Mouse (Mus musculus) kidney, postnatal 0 days (tissue): ENCODE data around the gene Lim2. TPM values are rescaled to one million over a fixed set of nuclear protein-coding genes. Genes with fewer than 3 reads are reported as not detected.

Experiments used
- ATAC-seq: fragments of 200-750 bp; cut with Nextera tagmentation; replicated peaks from 2 replicates; pipeline ENCODE4 v1.8.0; 2017; ENCODE audit warnings: low read depth, moderate number of reproducible peaks, moderate TSS enrichment, moderate library complexity; ENCODE audit not compliant: low FRiP score
- DNase-seq: peaks from one replicate; pipeline ENCODE4 v3.0.0-alpha.2; 2016; ENCODE audit warnings: low spot score
- H3K27ac ChIP-seq: fragments of 300-500 bp; sonication (generic); 2 replicates; pipeline ENCODE4 v1.5.1; 2014; ENCODE audit warnings: mild to moderate bottlenecking
- H3K27me3 ChIP-seq: fragments of 300-500 bp; sonication (generic); 2 replicates; pipeline ENCODE4 v1.6.1; 2014; ENCODE audit warnings: low read length, mixed read lengths; ENCODE audit not compliant: insufficient read depth
- H3K36me3 ChIP-seq: fragments of 300-500 bp; sonication (generic); 2 replicates; pipeline ENCODE4 v1.6.1; 2014; ENCODE audit warnings: low read length, mixed read lengths; ENCODE audit not compliant: insufficient read depth
- H3K4me1 ChIP-seq: fragments of 300-500 bp; sonication (generic); replicated peaks from 2 replicates; pipeline ENCODE4 v1.6.1; 2014; ENCODE audit warnings: antibody characterized with exemption, low read length, mixed read lengths; ENCODE audit not compliant: insufficient read depth
- H3K4me2 ChIP-seq: fragments of 300-500 bp; sonication (generic); 2 replicates; pipeline ENCODE4 v1.6.1; 2014; ENCODE audit warnings: mild to moderate bottlenecking, low read length, moderate library complexity, mixed read lengths
- H3K4me3 ChIP-seq: fragments of 300-500 bp; sonication (generic); replicated peaks from 2 replicates; pipeline ENCODE4 v1.5.1; 2014; ENCODE audit warnings: low read depth, low read length
- H3K9ac ChIP-seq: fragments of 300-500 bp; sonication (generic); 2 replicates; pipeline ENCODE4 v1.6.1; 2014; ENCODE audit warnings: low read depth, low read length
- H3K9me3 ChIP-seq: fragments of 300-500 bp; sonication (generic); replicated peaks from 2 replicates; pipeline ENCODE4 v1.6.1; 2016; ENCODE audit warnings: low read length, inconsistent platforms, mixed read lengths
- CTCF ChIP-seq: IDR thresholded peaks from 2 replicates; pipeline ENCODE4 v1.5.1; 2016; ENCODE audit warnings: antibody characterized with exemption, low read depth, mild to moderate bottlenecking, moderate library complexity
- WGBS: fragments of 180-500 bp; shearing (Covaris S2); extraction: QIAGEN DNeasy Blood & Tissue Kit; methylation state at CpG from one replicate; pipeline ENCODE4 v1.1.7; 2014; 5-methylcytosine and 5-hydroxymethylcytosine counted together
- polyA plus RNA-seq: library from polyadenylated mRNA; unstranded; fragments of >200 nt; fragmentation: Nextera tagmentation; extraction: Ambion mirVana; gene quantifications from 2 replicates; pipeline ENCODE4 v1.2.1, GENCODE M21; 2015

Gene Lim2
- polyA plus RNA-seq, 1 experiment from 2014 or later, result not detected

GRCm38 (mm10) chr7:43449811-43450210 is 22.3 kb downstream of the Lim2 start:
- no peaks in the 10 kb centered on the region for H3K9me3 ChIP-seq
- no peak overlapping the region for H3K27ac ChIP-seq
- H3K4me1 ChIP-seq, result no peaks in the 10 kb centered on the region; the same call in 1 of the 2 replicates
- H3K36me3 ChIP-seq, result peaks cover 11% of the 10 kb centered on the region
- TF ChIP-seq CTCF, result no peak
- H3K4me2 ChIP-seq, result no peak overlapping the region
- H3K4me3 ChIP-seq, result no peak overlapping the region
- DNase-seq (no peak), ATAC-seq (no peak)
- 92% methylated on average over 2 of the region's 2 CpGs for WGBS
- H3K27me3 ChIP-seq, result no peaks in the 10 kb centered on the region
- no peak overlapping the region for H3K9ac ChIP-seq

DNA sequence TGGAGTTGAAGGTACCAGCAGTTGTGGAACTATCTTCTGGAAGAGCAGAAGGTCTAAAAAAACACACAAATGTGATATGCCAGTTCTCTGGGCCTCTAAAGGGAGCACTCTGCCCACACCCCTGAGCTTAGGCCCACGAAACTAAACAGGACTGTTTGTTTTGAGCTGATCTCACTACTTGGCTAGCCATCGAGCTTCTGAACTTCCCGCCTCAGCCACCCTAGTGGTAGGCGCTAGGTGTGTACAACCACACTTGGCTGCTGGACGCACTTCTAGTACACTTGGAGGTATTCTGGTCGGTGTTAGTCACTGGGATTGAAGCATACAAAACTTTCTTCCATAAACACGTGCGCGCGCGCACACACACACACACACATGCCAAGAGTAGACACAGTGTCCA is 24.3 kb downstream of the Lim2 start:
- Histone ChIP-seq H3K4me2 (no peak overlapping the region), H3K27ac (no peak overlapping the region), H3K4me3 (no peak overlapping the region), H3K36me3 (peaks cover 19% of the 10 kb centered on the region), H3K9me3 (no peaks in the 10 kb centered on the region), H3K4me1 (no peaks in the 10 kb centered on the region; the same call in 1 of the 2 replicates), H3K9ac (no peak overlapping the region), H3K27me3 (no peaks in the 10 kb centered on the region)
- 93% methylated on average over 11 of the region's 11 CpGs for WGBS
- no peak for ATAC-seq
- no peak for DNase-seq
- no peak for TF ChIP-seq CTCF

DNA sequence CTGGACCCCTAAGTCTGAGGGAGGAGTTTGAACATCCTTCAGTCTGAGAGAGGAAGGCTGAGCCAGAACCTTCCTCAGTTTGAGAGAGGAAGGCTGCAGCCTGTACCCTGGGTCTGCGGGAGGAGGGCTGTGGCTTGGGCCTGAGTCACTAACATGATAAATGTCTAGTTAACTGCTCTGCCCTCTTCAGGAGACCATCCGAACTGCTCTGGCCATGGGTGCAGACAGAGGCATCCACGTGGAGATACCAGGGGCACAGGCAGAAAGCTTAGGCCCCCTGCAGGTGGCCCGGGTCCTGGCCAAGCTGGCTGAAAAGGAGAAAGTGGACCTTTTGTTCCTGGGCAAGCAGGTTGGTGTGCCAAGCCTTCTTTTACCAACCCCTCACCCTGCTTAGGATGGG is 25.1 kb downstream of the Lim2 start:
- H3K4me1 ChIP-seq, result no peaks in the 10 kb centered on the region; the same call in 1 of the 2 replicates

GRCm38 (mm10) chr7:43453599-43454355 is 26.3 kb downstream of the Lim2 start:
- no peaks in the 10 kb centered on the region for H3K9me3 ChIP-seq
- peak; percentile 79 for ATAC-seq
- H3K4me3 ChIP-seq, result no peak overlapping the region
- peak overlapping the region; percentile 54; the same call in 1 of the 2 replicates for H3K27ac ChIP-seq
- no peak overlapping the region for H3K4me2 ChIP-seq
- 65% methylated on average over 13 of the region's 14 CpGs for WGBS
- H3K4me1 ChIP-seq, result no peaks in the 10 kb centered on the region
- H3K27me3 ChIP-seq, result no peaks in the 10 kb centered on the region
- H3K36me3 ChIP-seq, result peaks cover 32% of the 10 kb centered on the region
- TF ChIP-seq CTCF, result no peak
- H3K9ac ChIP-seq, result no peak overlapping the region
- DNase-seq, result peak; percentile 26

More for the DNA sequence above, 25.1 kb downstream of the Lim2 start:
- peak; percentile 48 for DNase-seq
- H3K9me3 ChIP-seq, result no peaks in the 10 kb centered on the region
- H3K4me3 ChIP-seq, result no peak overlapping the region
- no peak overlapping the region; the same call in 1 of the 2 replicates for H3K27ac ChIP-seq
- no peak overlapping the region for H3K4me2 ChIP-seq
- peak; percentile 14; the same call in 1 of the 2 replicates for ATAC-seq
- 47% methylated on average over 4 of the region's 4 CpGs for WGBS
- peaks cover 28% of the 10 kb centered on the region for H3K36me3 ChIP-seq
- H3K27me3 ChIP-seq, result no peaks in the 10 kb centered on the region
- H3K9ac ChIP-seq, result no peak overlapping the region
- peak; percentile 52 for TF ChIP-seq CTCF

GRCm38 (mm10) chr7:43454371-43454770 is 26.9 kb downstream of the Lim2 start:
- H3K4me3 ChIP-seq, result no peak overlapping the region
- H3K27me3 ChIP-seq, result no peaks in the 10 kb centered on the region
- H3K4me2 ChIP-seq, result no peak overlapping the region
- H3K27ac ChIP-seq, result no peak overlapping the region
- no peaks in the 10 kb centered on the region for H3K9me3 ChIP-seq
- peaks cover 32% of the 10 kb centered on the region for H3K36me3 ChIP-seq
- no peak for ATAC-seq
- no peak for DNase-seq
- 84% methylated on average over 6 of the region's 6 CpGs for WGBS
- no peaks in the 10 kb centered on the region for H3K4me1 ChIP-seq
- TF ChIP-seq CTCF, result no peak
- no peak overlapping the region for H3K9ac ChIP-seq

GRCm38 (mm10) chr7:43462851-43463250 is 35.4 kb downstream of the Lim2 start, which contains the start of gene Vsig10l:
Gene Vsig10l, plus strand, starts transcription at chr7:43463151.
- 61% methylated on average over 4 of the region's 4 CpGs for WGBS

More at GRCm38 (mm10) chr7:43462851-43463250, 35.4 kb downstream of the Lim2 start, which contains the start of gene Vsig10l:
- no peak for TF ChIP-seq CTCF
- DNase-seq (no peak), ATAC-seq (no peak)
- Histone ChIP-seq H3K27ac (no peak within 1 kb of the TSS), H3K36me3 (0 out of 2 replicates have a peak, but pooled peaks cover 3% of the 10 kb centered on the region), H3K27me3 (no peaks in the 10 kb centered on the region), H3K9me3 (no peaks in the 10 kb centered on the region), H3K9ac (no peak within 1 kb of the TSS), H3K4me2 (no peak within 1 kb of the TSS), H3K4me1 (0 out of 2 replicates have a peak, but pooled peaks cover 4% of the 10 kb centered on the region), H3K4me3 (no peak within 1 kb of the TSS)
